Mouse (Mus musculus) C2C12 (cell line): ENCODE measurements around the gene Megf8.

Experiments used
- CTCF ChIP-seq: IDR thresholded peaks from one replicate; pipeline ENCODE4 v1.5.1; 2011; ENCODE audit not compliant: control insufficient read depth, insufficient read depth, insufficient read length
- MAX ChIP-seq: IDR thresholded peaks from one replicate; pipeline ENCODE4 v1.6.1; 2011; ENCODE audit warnings: mild to moderate bottlenecking, control low read depth
- MYOG ChIP-seq: IDR thresholded peaks from one replicate; pipeline ENCODE4 v1.6.1; 2011; ENCODE audit not compliant: control insufficient read depth, insufficient read length; ENCODE audit errors: extremely low read depth

DNA sequence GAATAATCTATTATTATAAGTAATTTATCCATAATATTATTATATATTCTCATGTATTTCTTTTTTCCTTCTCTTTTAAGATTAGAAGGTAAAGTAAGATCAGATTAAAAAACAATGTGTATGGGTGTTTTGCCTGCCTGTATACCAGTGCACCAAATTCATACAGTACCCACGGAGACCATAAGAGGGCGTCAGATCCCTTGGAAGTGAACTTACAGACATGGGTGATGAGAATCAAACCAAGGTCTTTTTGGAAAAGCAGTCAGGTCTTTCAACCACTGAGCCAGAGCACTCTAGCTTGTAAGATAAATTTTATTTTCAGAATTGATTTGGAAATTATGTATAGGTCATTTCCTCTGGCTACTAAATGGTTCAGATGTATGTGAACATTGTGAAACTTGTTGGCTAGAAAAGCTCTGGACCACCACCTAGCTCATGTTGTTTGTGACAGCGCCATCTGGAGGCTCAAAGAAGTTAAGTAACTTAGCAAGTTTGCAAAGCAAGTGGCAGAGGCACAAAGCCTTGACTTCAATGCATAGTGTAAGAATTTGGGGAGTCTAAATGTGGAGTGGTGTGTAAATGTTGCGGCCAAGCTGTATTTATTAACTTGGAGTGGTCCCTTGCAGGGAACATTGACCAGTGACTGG is 92.3 kb downstream of the Megf8 start:
- TF ChIP-seq CTCF = no peak
- no peak for TF ChIP-seq MYOG
- no peak for TF ChIP-seq MAX
